Mouse (Mus musculus) midbrain, embryonic 10.5 days (tissue): ENCODE data around the gene Cd7. TPM values are rescaled to one million over a fixed set of nuclear protein-coding genes. Genes with fewer than 3 reads are reported as not detected.

Experiments
- polyA plus RNA-seq: library from polyadenylated mRNA; unstranded; fragments of >200 nt; fragmentation: Nextera tagmentation; extraction: Ambion mirVana; gene quantifications from 2 replicates; pipeline ENCODE4 v1.2.1, GENCODE M21; 2016

Cd7 gene
- polyA plus RNA-seq, 1 experiment from 2014 or later: not detected

Other genes starting within 250 kb of the Cd7 start
- gene Dus1l, start 243.0 kb downstream of the Cd7 start, polyA plus RNA-seq: 94.4 and 99.2 TPM in 2 replicates
- gene Fasn, start 214.9 kb downstream of the Cd7 start, polyA plus RNA-seq: 118 and 131 TPM in 2 replicates
- gene Ccdc57, start 106.5 kb downstream of the Cd7 start, polyA plus RNA-seq: 5.9 and 6.2 TPM in 2 replicates
- 120 and 215 TPM in 2 replicates for gene Slc16a3, start 90.9 kb downstream of the Cd7 start, polyA plus RNA-seq
- gene Csnk1d, start 48.1 kb downstream of the Cd7 start, polyA plus RNA-seq: 120 and 136 TPM in 2 replicates
- not detected in 2 replicates for gene Sectm1b, start 24.2 kb upstream of the Cd7 start, polyA plus RNA-seq
- gene Sectm1a, start 41.8 kb upstream of the Cd7 start, polyA plus RNA-seq: not detected in 2 replicates
- gene Tex19.2, start 79.3 kb upstream of the Cd7 start, polyA plus RNA-seq: not detected in 2 replicates
- gene Tex19.1, start 106.7 kb upstream of the Cd7 start, polyA plus RNA-seq: 0.06 TPM in 1 of 2 replicates, not detected in the other
- gene Uts2r, start 120.9 kb upstream of the Cd7 start, polyA plus RNA-seq: 0.06 TPM in 1 of 2 replicates, not detected in the other
- 5.1 and 6.6 TPM in 2 replicates for gene Hexdc, start 165.0 kb upstream of the Cd7 start, polyA plus RNA-seq
- 23.8 and 25.9 TPM in 2 replicates for gene Ogfod3, start 165.3 kb upstream of the Cd7 start, polyA plus RNA-seq
- gene Cybc1, start 189.9 kb upstream of the Cd7 start, polyA plus RNA-seq: 35.2 and 39.0 TPM in 2 replicates
- gene Narf, start 197.8 kb upstream of the Cd7 start, polyA plus RNA-seq: 59.3 and 71.0 TPM in 2 replicates
- 8.8 TPM in 2 replicates for gene Foxk2, start 220.6 kb upstream of the Cd7 start, polyA plus RNA-seq